Mouse (Mus musculus): ENCODE measurements around the gene Nxnl2. TPM values are rescaled to one million over a fixed set of nuclear protein-coding genes. Genes with fewer than 3 reads are reported as not detected.

Gene Nxnl2
- polyA plus RNA-seq (2015; fragmentation: Nextera tagmentation; extraction: Ambion mirVana): 0.15 and 0.19 TPM in 2 replicates

- ATAC-seq (peak; percentile 13; the same call in 1 of the 2 replicates), DNase-seq (peak; percentile 56)
- peaks cover 7% of the 10 kb centered on the region; the same call in 1 of the 2 replicates for H3K4me1 ChIP-seq (ENCODE audit: insufficient read depth)
- H3K9ac ChIP-seq (replicated peaks): peak within 1 kb of the TSS; percentile 5; the same call in 1 of the 2 replicates
- H3K27me3 ChIP-seq (ENCODE audit: insufficient read depth, low read length): peaks cover 22% of the 10 kb centered on the region
- 1% methylated on average over 64 of the region's 64 CpGs for WGBS (ENCODE audit: insufficient replicate concordance)
- H3K27ac ChIP-seq (ENCODE audit: low read depth): no peak within 1 kb of the TSS
- H3K36me3 ChIP-seq (replicated peaks; ENCODE audit: insufficient read depth, low read length): no peaks in the 10 kb centered on the region
- no peaks in the 10 kb centered on the region for H3K9me3 ChIP-seq (ENCODE audit: low read length)
- peak within 1 kb of the TSS; percentile 47 for H3K4me3 ChIP-seq (ENCODE audit: low read depth, low read length)
- TF ChIP-seq EP300 (IDR thresholded peaks at IDR 0.05; ENCODE audit: low read depth): no peak
- peak; percentile 66 for TF ChIP-seq CTCF (IDR thresholded peaks at IDR 0.05; ENCODE audit: low read depth)
- peak within 1 kb of the TSS; percentile 82 for H3K4me2 ChIP-seq (ENCODE audit: low read depth, low read length)
These were observed at the start of gene Nxnl2 for GRCm38 (mm10) chr13:51170691-51171680. Gene Nxnl2 (plus strand): TSS chr13:51171022.

GRCm38 (mm10) chr13:51121966-51122365 is 48.9 kb upstream of the Nxnl2 start:
- TF ChIP-seq EP300 (IDR thresholded peaks at IDR 0.05; ENCODE audit: low read depth) (no peak), CTCF (IDR thresholded peaks at IDR 0.05; ENCODE audit: low read depth) (no peak)
- Histone ChIP-seq H3K9me3 (ENCODE audit: low read length) (no peaks in the 10 kb centered on the region), H3K27ac (ENCODE audit: low read depth) (no peak overlapping the region), H3K36me3 (replicated peaks; ENCODE audit: insufficient read depth, low read length) (peaks cover 10% of the 10 kb centered on the region), H3K9ac (replicated peaks) (no peak overlapping the region), H3K4me3 (ENCODE audit: low read depth, low read length) (no peak overlapping the region), H3K4me1 (ENCODE audit: insufficient read depth) (peaks cover 10% of the 10 kb centered on the region), H3K4me2 (ENCODE audit: low read depth, low read length) (no peak overlapping the region), H3K27me3 (ENCODE audit: insufficient read depth, low read length) (no peaks in the 10 kb centered on the region)
- ATAC-seq (no peak), DNase-seq (no peak)
- WGBS (ENCODE audit: insufficient replicate concordance): 49% methylated on average over 1 of the region's 1 CpGs

GRCm38 (mm10) chr13:51122771-51123170 is 48.1 kb upstream of the Nxnl2 start:
- DNase-seq (no peak), ATAC-seq (no peak)
- Histone ChIP-seq H3K36me3 (replicated peaks; ENCODE audit: insufficient read depth, low read length) (peaks cover 10% of the 10 kb centered on the region), H3K4me3 (ENCODE audit: low read depth, low read length) (no peak overlapping the region), H3K4me2 (ENCODE audit: low read depth, low read length) (no peak overlapping the region), H3K4me1 (ENCODE audit: insufficient read depth) (peaks cover 10% of the 10 kb centered on the region), H3K9me3 (ENCODE audit: low read length) (no peaks in the 10 kb centered on the region), H3K9ac (replicated peaks) (no peak overlapping the region), H3K27me3 (ENCODE audit: insufficient read depth, low read length) (no peaks in the 10 kb centered on the region), H3K27ac (ENCODE audit: low read depth) (no peak overlapping the region)
- TF ChIP-seq EP300 (IDR thresholded peaks at IDR 0.05; ENCODE audit: low read depth): no peak
- TF ChIP-seq CTCF (IDR thresholded peaks at IDR 0.05; ENCODE audit: low read depth): no peak
- 84% methylated on average over 8 of the region's 8 CpGs for WGBS (ENCODE audit: insufficient replicate concordance)

GRCm38 (mm10) chr13:51125357-51125756 is 45.5 kb upstream of the Nxnl2 start:
- DNase-seq (no peak), ATAC-seq (no peak)
- Histone ChIP-seq H3K36me3 (replicated peaks; ENCODE audit: insufficient read depth, low read length) (peaks cover 20% of the 10 kb centered on the region), H3K4me1 (ENCODE audit: insufficient read depth) (peaks cover 4% of the 10 kb centered on the region), H3K4me3 (ENCODE audit: low read depth, low read length) (no peak overlapping the region), H3K27me3 (ENCODE audit: insufficient read depth, low read length) (no peaks in the 10 kb centered on the region), H3K9me3 (ENCODE audit: low read length) (no peaks in the 10 kb centered on the region), H3K9ac (replicated peaks) (no peak overlapping the region), H3K4me2 (ENCODE audit: low read depth, low read length) (no peak overlapping the region), H3K27ac (ENCODE audit: low read depth) (no peak overlapping the region)
- WGBS (ENCODE audit: insufficient replicate concordance): 72% methylated on average over 8 of the region's 8 CpGs
- TF ChIP-seq EP300 (IDR thresholded peaks at IDR 0.05; ENCODE audit: low read depth) (no peak), CTCF (IDR thresholded peaks at IDR 0.05; ENCODE audit: low read depth) (no peak)

- Histone ChIP-seq H3K4me1 (ENCODE audit: insufficient read depth) (no peaks in the 10 kb centered on the region; the same call in 1 of the 2 replicates), H3K27ac (ENCODE audit: low read depth) (no peak overlapping the region), H3K36me3 (replicated peaks; ENCODE audit: insufficient read depth, low read length) (peaks cover 20% of the 10 kb centered on the region), H3K4me2 (ENCODE audit: low read depth, low read length) (no peak overlapping the region), H3K27me3 (ENCODE audit: insufficient read depth, low read length) (no peaks in the 10 kb centered on the region), H3K9ac (replicated peaks) (no peak overlapping the region), H3K4me3 (ENCODE audit: low read depth, low read length) (no peak overlapping the region), H3K9me3 (ENCODE audit: low read length) (no peaks in the 10 kb centered on the region)
- no peak for DNase-seq
- TF ChIP-seq EP300 (IDR thresholded peaks at IDR 0.05; ENCODE audit: low read depth) (no peak), CTCF (IDR thresholded peaks at IDR 0.05; ENCODE audit: low read depth) (no peak)
- no peak for ATAC-seq
- WGBS (ENCODE audit: insufficient replicate concordance): 28% methylated on average over 2 of the region's 2 CpGs
These were observed 42.9 kb upstream of the Nxnl2 start for GRCm38 (mm10) chr13:51127906-51128305.

- Histone ChIP-seq H3K27me3 (ENCODE audit: insufficient read depth, low read length) (no peaks in the 10 kb centered on the region), H3K4me3 (ENCODE audit: low read depth, low read length) (no peak overlapping the region), H3K4me2 (ENCODE audit: low read depth, low read length) (no peak overlapping the region), H3K27ac (ENCODE audit: low read depth) (no peak overlapping the region), H3K9me3 (ENCODE audit: low read length) (no peaks in the 10 kb centered on the region), H3K36me3 (replicated peaks; ENCODE audit: insufficient read depth, low read length) (peaks cover 17% of the 10 kb centered on the region), H3K9ac (replicated peaks) (no peak overlapping the region), H3K4me1 (ENCODE audit: insufficient read depth) (no peaks in the 10 kb centered on the region; the same call in 1 of the 2 replicates)
- ATAC-seq (no peak), DNase-seq (no peak)
- 85% methylated on average over 7 of the region's 7 CpGs for WGBS (ENCODE audit: insufficient replicate concordance)
- TF ChIP-seq CTCF (IDR thresholded peaks at IDR 0.05; ENCODE audit: low read depth) (no peak), EP300 (IDR thresholded peaks at IDR 0.05; ENCODE audit: low read depth) (no peak)
These were observed 42.4 kb upstream of the Nxnl2 start for GRCm38 (mm10) chr13:51128417-51128816.

Measured in liver, postnatal 0 days (tissue).